ENCODE assay signal across 9 mouse cellular contexts in the genomic region with DNA sequence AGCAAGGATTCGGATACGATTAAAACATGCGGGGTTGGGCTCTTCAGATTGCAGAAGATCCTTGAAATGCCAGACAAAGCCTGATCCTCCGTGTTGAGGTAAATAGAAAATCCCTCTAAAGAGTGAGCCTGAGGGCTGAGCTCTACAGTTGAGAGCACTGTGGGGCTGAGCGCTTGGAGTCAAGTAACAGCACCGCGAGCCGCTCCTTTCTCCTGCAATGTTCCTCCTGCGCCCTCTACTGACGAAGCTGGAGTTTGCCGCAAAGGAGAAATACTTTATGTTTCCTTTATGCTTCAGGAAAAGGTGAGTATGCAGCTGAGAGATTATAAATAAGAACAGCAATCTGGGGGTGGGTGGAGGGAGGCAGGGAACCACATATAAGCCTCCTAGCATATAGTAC. TPM values are rescaled to one million over a fixed set of nuclear protein-coding genes. Genes with fewer than 3 reads are reported as not detected.
A peak's percentile ranks its signal among the peaks of the same experiment; 100 is the strongest.
DNase-seq lines count a peak whose midpoint lies in the region; ATAC-seq and TF ChIP-seq lines count a peak whose summit lies in the region.
"Had no signal": no experiment of that assay in that cellular context is flagged by ENCODE, and none has a peak within 500 bp of the region (broad histone marks: within the 10 kb centered on the region; RNA-seq: fewer than 3 reads in every experiment).

No protein-coding gene starts in this region.

- no peak for ATAC-seq in CD4-positive, CD25-positive, alpha-beta regulatory T cell, adult 4 months
- peak; percentile 92 for ATAC-seq in forebrain, embryonic 15.5 days (replicated peaks)
- ATAC-seq in hindbrain, postnatal 0 days: peak; percentile 78

- H3K27ac ChIP-seq in forebrain, embryonic 15.5 days (replicated peaks): no peak overlapping the region
- H3K27ac ChIP-seq in hindbrain, postnatal 0 days: no peak overlapping the region

- H3K4me1 ChIP-seq in forebrain, embryonic 15.5 days: no peaks in the 10 kb centered on the region
- H3K4me1 ChIP-seq in hindbrain, postnatal 0 days (ENCODE audit: insufficient read depth, low read length): no peaks in the 10 kb centered on the region

- no peak overlapping the region for H3K9ac ChIP-seq in forebrain, embryonic 15.5 days (replicated peaks)
- H3K9ac ChIP-seq in hindbrain, postnatal 0 days (replicated peaks; ENCODE audit: low read length): no peak overlapping the region

- no peaks in the 10 kb centered on the region for H3K9me3 ChIP-seq in forebrain, embryonic 15.5 days
- no peaks in the 10 kb centered on the region for H3K9me3 ChIP-seq in hindbrain, postnatal 0 days (ENCODE audit: low read length)

- H3K4me2 ChIP-seq in forebrain, embryonic 15.5 days (replicated peaks): no peak overlapping the region
- H3K4me2 ChIP-seq in hindbrain, postnatal 0 days (ENCODE audit: low read depth, low read length): 0 out of 2 replicates have a peak overlapping the region, but pooled peaks have one; percentile 16

- DNase-seq in CD4-positive, CD25-positive, alpha-beta regulatory T cell, adult 2 months (ENCODE audit: low read depth, low spot score): peak; percentile 60
- DNase-seq in cerebellum, adult 11-12 months: peak; percentile 21
- DNase-seq in hindbrain, postnatal 0 days (ENCODE audit: low spot score): peak; percentile 88
- peak; percentile 57 to 58 for DNase-seq in layer of hippocampus, postnatal 36 days
- peak; percentile 74 for DNase-seq in mesoderm, embryonic 11.5 days (ENCODE audit: low read depth, low spot score)
- DNase-seq in right cerebral cortex, postnatal 36 days (ENCODE audit: low spot score in 2 of 2): peak; percentile 50 to 58

- H3K27me3 ChIP-seq in forebrain, embryonic 15.5 days: no peaks in the 10 kb centered on the region
- no peaks in the 10 kb centered on the region for H3K27me3 ChIP-seq in hindbrain, postnatal 0 days (ENCODE audit: insufficient read depth, low read length)

- no peaks in the 10 kb centered on the region for H3K36me3 ChIP-seq in forebrain, embryonic 15.5 days
- no peaks in the 10 kb centered on the region for H3K36me3 ChIP-seq in hindbrain, postnatal 0 days (ENCODE audit: insufficient read depth, low read length)

- WGBS in forebrain, embryonic 15.5 days: 12% methylated on average over 11 of the region's 11 CpGs
- WGBS in hindbrain, postnatal 0 days: 14% methylated on average over 11 of the region's 11 CpGs

- peak; percentile 96 for TF ChIP-seq CTCF in hindbrain, postnatal 0 days (IDR thresholded peaks at IDR 0.05; ENCODE audit: low read depth)

- H3K4me3 ChIP-seq in forebrain, embryonic 15.5 days: no peak overlapping the region
- H3K4me3 ChIP-seq in hindbrain, postnatal 0 days (ENCODE audit: low read length): no peak overlapping the region

RNA-seq across cellular contexts. Expression of a gene that starts 47.4 kb away (rescaled TPM):
- 10 to 100 TPM; 51.4 to 58.5 TPM for polyA plus RNA-seq in CD4-positive, CD25-positive, alpha-beta regulatory T cell, adult 4 months (2017; shearing (Covaris generic))
- polyA plus RNA-seq in forebrain, embryonic 15.5 days (2015; fragmentation: Nextera tagmentation; extraction: Ambion mirVana): 107 and 110 TPM in 2 replicates
- 56.4 and 58.1 TPM in 2 replicates for total RNA-seq in hindbrain, postnatal 0 days (2014; rRNA removed)
- 160 and 165 TPM in 2 replicates for polyA plus RNA-seq in hindbrain, postnatal 0 days (2015; fragmentation: Nextera tagmentation; extraction: Ambion mirVana)
- total RNA-seq in layer of hippocampus, postnatal 36 days (2021): 100 to 1,000 TPM; 156 to 169 TPM

RNA-seq across cellular contexts. Expression of a gene that starts 50.9 kb away (rescaled TPM):
- not detected for polyA plus RNA-seq in CD4-positive, CD25-positive, alpha-beta regulatory T cell, adult 4 months (2017; shearing (Covaris generic))
- 0.20 and 0.37 TPM in 2 replicates for polyA plus RNA-seq in forebrain, embryonic 15.5 days (2015; fragmentation: Nextera tagmentation; extraction: Ambion mirVana)
- total RNA-seq in hindbrain, postnatal 0 days (2014; rRNA removed): not detected in 2 replicates
- polyA plus RNA-seq in hindbrain, postnatal 0 days (2015; fragmentation: Nextera tagmentation; extraction: Ambion mirVana): 0.32 and 0.36 TPM in 2 replicates
- 1 to 10 TPM in 1 of 2 experiments, under 1 TPM in 1; 0.37 to 1.1 TPM for total RNA-seq in layer of hippocampus, postnatal 36 days (2021)
- total RNA-seq: neutrophil, adult 5-6 weeks had no signal

Comparison
In these comparisons a context has a peak if more than half of its experiments do, and no peak if none do; other contexts are left out.
1. DNase-seq: peak in every context shown above with its lines; median percentile 88 in hindbrain, postnatal 0 days; 74 in mesoderm, embryonic 11.5 days; 60 in CD4-positive, CD25-positive, alpha-beta regulatory T cell, adult 2 months; 58 in layer of hippocampus, postnatal 36 days; 54 in right cerebral cortex, postnatal 36 days; 21 in cerebellum, adult 11-12 months.